Mouse (Mus musculus): ENCODE data around the gene Jakmip3.

- no peak for TF ChIP-seq GATA1 (IDR thresholded peaks at IDR 0.05; ENCODE audit: low read length)
- no peak for TF ChIP-seq TAL1 (IDR thresholded peaks at IDR 0.05; ENCODE audit: low read length)
These were observed at the start of gene Jakmip3 for GRCm38 (mm10) chr7:138940612-138941461.
